Mouse (Mus musculus) gastrocnemius, postnatal 14 days (tissue): ENCODE measurements around the gene Nt5c. TPM values are rescaled to one million over a fixed set of nuclear protein-coding genes. Genes with fewer than 3 reads are reported as not detected.
A peak's percentile ranks its signal among the peaks of the same experiment; 100 is the strongest.
"Not testable (repeated sequence)": the region's sequence is repeated elsewhere in the genome, so short reads cannot be mapped to it uniquely, and the experiment has no call there.

ENCODE experiments used
- DNase-seq: peaks from one replicate; pipeline ENCODE4 v3.0.0; 2021; ENCODE audit warnings: mixed read lengths
- intact Hi-C: fragments of 180-260 bp; cut with DNase I; formaldehyde crosslinking; loops from one replicate; pipeline ENCODE4 v1.15.1; 2025; ENCODE audit warnings: low total_unique reads
- long read RNA-seq, 2 experiments: library from polyadenylated mRNA; stranded (forward); transcript quantifications; one replicate each; pipeline ENCODE4 v2.0.0; 2021
- total RNA-seq, 2 experiments: library from RNA; stranded (reverse); gene quantifications; 2 replicates each; pipeline ENCODE4 v1.2.3; 2021

The Nt5c gene
- 10 to 100 TPM; 11.9 to 15.1 TPM for total RNA-seq
- long read RNA-seq, experiment 1, transcript Nt5c-201 (5 exons, 858 nt), result major isoform, 6 of 11 reads
- long read RNA-seq, experiment 1, partial matches to known transcripts, result 0 of 11 reads
- long read RNA-seq, experiment 1, other reads (novel, unspliced or antisense), result 3 of 11 reads
- long read RNA-seq, experiment 2, transcript Nt5c-201 (5 exons, 858 nt), result major isoform, 9 of 10 reads
- long read RNA-seq, experiment 2, partial matches to known transcripts, result 0 of 10 reads
- long read RNA-seq, experiment 2, other reads (novel, unspliced or antisense), result 1 of 10 reads

DNA sequence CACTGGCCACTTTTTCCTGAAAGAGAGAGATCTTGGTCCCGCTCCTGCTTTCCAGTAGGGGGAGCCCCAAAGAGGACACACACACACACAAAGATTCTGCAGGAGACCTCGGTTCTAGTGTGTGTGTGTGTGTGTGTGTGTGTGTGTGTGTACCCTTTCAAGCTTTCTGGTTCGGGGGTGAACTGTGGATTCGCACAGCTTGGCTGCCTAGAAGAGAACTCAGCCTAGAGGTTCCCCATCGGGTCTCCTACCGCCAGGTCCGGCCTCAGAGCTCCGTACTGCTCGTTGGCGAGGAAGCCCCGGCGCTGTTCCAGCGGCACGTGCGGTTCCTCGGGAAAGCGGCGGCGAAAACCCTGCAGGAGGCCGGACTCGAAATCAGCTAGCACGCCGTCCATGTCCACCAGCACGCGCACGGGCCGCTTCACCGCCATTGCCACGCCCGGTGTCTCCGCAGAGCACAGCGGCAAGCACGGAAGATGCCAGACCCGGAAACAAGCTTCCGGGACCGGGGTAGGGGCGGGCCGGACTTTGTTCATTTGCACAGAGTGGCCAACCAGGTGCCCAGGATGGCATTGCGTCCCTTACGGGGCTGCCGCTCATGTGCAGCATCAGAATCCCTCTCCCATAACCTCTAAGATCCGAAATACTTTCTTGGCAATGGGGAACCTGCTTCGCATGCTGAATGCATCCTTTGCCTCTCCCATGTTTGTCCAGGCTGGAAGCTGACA, at the start of gene Nt5c:
Nt5c (minus strand) TSS at position 507 of the 728 bp plus-strand sequence.
- intact Hi-C loops, result loop anchor here (10.0 kb wide), 1 partner anchor 113 kb away; the partner anchor contains the start of genes Gga3 and Mrps7
- DNase-seq, result peak; percentile 82

- intact Hi-C loops, result no loop called here
These were observed 46.4 kb upstream of the Nt5c start for GRCm38 (mm10) chr11:115538045-115538444.

GRCm38 (mm10) chr11:115536856-115537568, 45.4 kb upstream of the Nt5c start:
- intact Hi-C loops, result no loop called here
- no peak for DNase-seq

More at GRCm38 (mm10) chr11:115538045-115538444, 46.4 kb upstream of the Nt5c start:
- no peak for DNase-seq

DNA sequence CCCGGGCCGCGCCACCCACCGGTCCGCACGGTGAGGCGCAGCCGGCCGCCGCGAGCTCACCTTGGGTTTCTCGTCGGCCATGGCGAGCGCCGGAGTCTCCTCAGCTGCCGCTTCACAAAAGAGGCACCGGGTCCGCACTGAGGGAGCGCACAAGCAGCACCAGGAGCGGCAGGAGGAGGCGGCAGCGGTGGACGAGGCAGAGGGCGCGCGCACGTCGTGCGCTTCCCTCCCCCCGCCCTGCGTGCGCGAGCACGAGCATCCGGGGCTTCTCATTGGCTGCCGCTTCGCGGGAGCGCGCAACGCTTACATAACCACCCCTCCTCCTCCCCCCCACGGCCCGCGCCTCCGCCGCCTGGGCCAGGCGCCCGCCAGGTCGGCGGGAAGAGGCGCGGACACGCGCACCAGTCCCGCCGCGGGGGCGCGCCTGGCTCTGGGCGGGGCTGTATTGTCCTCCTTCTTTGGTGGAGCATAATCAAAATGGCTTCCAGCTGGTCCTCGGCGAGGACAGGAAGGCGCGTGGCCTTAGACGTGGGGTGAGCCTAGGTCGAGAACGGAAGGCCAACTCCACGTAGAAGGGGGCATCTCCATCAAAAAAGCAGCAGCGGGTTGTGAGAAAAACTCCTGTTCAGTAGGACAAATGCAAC, 44.5 kb upstream of the Nt5c start, which contains the start of gene Sumo2:
Sumo2 (minus strand) TSS at position 239 of the 644 bp plus-strand sequence.
- intact Hi-C loops, result no loop called here
- DNase-seq, result peak; percentile 98

DNA sequence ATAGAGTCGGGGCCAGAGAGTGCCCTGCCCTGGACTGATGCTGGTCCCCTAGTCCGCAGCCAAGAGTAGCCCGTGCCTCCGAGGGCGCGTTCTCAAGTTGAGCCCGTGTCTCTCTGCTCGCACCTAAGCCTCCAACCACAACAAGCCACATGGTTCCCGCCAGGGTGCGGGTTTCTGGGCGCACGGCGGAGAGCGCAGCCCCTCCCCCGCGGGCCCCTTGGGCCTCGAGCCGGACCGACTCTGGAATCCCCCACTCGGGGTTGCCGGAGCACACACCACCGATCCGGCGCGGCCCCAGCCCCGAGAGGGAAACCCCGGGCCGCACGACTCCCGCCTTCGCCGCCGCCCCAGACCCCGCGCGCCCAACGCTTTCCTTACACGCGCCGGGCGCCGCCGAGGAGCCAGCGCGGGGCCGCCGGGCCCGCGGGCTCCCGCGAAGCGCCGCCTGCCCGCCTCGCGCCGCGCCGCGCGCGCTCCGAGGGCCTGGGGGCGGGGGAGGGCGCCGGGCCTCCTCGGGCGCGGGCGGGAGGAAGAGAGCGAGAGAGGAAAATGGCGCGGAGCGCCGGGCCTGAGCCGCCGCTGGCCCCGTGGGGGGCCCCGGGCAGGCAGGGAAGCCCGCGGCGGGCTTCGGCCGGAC, 43.9 kb upstream of the Nt5c start:
- intact Hi-C loops, result no loop called here
- peak; percentile 72 for DNase-seq

DNA sequence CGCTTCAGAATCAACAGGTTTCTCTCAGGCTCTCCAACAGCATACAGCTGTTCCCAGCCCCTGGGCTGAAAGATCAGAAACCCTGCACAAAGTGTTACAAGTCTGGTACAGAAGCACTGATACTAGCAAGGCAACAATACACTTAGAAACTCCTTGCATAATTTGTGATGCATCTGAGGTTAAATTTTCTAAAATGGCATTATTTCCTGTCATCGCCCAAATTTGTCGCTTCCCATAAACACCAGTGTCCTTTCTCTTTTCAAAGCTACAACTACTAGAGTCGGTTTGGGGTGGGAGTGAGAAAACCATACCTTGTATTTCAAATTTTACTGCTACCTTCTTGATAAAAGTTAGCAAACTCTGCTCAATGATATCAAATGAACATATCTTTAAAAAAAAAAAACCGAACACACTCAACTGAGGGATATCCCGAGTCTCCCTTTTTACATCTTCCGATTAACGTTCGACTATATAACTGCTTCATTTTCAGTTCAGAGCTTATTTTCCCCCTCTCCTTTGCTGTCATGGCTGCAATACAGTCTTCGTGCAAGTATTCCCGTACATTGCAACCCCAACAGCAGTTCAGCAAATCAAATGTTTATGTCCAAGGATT, 43.2 kb upstream of the Nt5c start:
- no peak for DNase-seq
- intact Hi-C loops, result no loop called here

DNA sequence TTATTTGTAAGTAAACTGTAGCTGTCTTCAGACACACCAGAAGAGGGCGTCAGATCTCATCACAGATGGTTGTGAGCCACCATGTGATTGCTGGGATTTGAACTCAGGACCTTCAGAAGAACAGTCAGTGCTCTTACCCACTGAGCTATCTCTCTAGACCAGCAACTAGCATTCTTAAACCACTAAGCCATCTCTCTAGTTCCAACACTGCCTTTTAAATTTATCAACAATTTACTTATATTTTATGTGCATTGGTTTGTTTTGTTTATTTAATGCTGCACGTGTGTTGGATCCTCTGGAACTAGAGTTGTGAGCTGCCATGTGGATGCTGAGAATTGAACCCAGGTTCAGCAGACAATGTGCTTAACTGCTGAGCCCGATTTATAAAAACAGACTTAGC, 34.8 kb upstream of the Nt5c start:
- DNase-seq, result not testable (repeated sequence)

GRCm38 (mm10) chr11:115522703-115523102, 31.0 kb upstream of the Nt5c start:
- no peak for DNase-seq
- intact Hi-C loops, result no loop called here

More for the DNA sequence above, 34.8 kb upstream of the Nt5c start:
- intact Hi-C loops, result not testable (repeated sequence)

DNA sequence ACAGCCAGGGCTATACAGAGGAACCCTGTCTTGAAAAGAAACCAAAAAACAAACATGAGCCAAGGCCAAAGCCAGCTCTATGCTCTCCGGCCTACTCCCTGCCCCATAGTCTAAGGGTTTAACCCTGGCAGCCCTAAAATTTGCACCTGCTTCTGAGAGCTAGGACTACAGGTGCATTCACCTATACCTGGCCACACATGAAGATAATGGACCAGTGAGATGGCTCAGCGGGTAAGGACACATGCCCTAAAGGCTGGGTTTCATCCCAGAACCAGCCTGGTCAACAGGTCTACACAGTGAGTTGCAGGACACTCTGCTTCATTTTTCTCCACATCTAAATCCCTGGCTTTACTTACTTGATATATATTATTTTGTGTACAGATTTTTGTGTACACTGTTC, 30.6 kb upstream of the Nt5c start:
- DNase-seq, result no peak
- intact Hi-C loops, result no loop called here

- intact Hi-C loops, result no loop called here
- DNase-seq, result no peak
These were observed 29.4 kb upstream of the Nt5c start for GRCm38 (mm10) chr11:115521080-115521479.

GRCm38 (mm10) chr11:115520218-115520617, 28.6 kb upstream of the Nt5c start:
- DNase-seq, result no peak
- intact Hi-C loops, result no loop called here

GRCm38 (mm10) chr11:115519581-115519980, 27.9 kb upstream of the Nt5c start:
- no peak for DNase-seq
- intact Hi-C loops, result no loop called here

GRCm38 (mm10) chr11:115518693-115519092, 27.0 kb upstream of the Nt5c start:
- intact Hi-C loops, result no loop called here
- no peak for DNase-seq

DNA sequence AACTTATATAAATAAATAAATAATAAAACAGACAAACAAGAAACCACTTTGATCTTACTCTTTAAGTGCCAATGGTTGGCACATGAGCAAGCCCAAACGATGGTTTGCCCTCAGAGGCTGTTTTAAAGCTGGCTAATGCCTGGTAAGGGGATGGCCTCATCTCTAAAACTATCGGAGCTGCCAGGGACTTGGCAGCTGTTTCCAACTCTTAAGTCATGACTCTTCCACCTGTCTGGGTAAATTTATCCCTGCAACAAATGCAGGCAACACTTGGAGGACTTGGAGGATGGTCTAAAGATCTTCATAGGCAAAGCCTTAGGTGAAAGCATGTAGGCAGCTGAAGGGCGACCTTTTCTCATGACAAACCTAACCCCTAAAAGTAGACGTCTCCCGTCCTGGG, 25.3 kb upstream of the Nt5c start:
- no peak for DNase-seq

GRCm38 (mm10) chr11:115515021-115515420, 23.4 kb upstream of the Nt5c start:
- intact Hi-C loops, result no loop called here
- no peak for DNase-seq

More for the DNA sequence above, 25.3 kb upstream of the Nt5c start:
- intact Hi-C loops, result no loop called here

GRCm38 (mm10) chr11:115514238-115514663, 22.6 kb upstream of the Nt5c start, which contains the start of gene Jpt1:
Gene Jpt1, minus strand, starts transcription at chr11:115514387.
- intact Hi-C loops, result no loop called here
- peak; percentile 95 for DNase-seq

DNA sequence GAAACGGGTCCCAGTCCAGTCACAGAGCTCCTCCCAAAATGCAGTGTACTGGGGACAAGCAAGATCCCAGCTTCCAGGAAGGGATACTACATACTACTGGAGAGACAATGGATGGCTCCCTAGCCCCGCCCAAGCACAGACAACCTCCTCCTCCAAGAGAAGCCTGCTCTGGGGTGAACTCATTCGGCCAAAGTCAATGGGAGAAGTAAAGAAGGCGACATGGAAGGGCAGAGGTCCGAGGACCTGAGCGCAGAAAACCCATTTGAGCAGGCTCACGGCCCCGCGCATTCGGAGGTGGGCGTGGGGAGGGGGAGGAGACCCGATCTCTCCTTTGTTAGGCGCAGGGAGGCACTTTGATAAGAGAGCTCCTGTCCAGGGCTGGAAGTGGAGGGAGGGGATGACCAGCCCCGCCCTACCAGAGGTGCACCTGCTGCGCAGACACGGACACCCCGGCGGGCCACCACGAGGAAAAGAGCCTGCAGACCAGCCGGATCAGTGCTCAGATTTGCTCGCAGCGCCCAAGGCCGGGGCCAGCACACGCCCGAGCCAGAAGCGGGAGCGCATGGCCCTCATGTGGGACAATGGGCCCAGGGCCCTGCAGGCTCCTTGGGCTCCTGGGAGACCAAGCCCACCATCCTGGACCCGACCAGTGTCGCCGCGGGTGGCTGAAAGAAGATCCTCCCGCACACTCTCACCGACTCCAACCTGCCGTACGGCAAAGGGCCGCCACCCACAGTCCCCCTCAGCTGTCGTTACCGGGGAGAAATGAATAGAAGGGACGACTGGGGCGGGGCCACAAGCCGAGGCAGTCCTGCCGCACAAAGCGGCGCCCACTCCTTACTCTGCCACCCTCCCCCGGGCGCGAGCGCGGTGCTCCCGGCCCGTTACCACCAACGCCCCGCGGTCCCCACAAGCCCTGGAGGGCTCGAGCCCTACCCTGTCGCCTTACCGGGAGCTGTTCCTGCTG, 21.9 kb upstream of the Nt5c start:
- intact Hi-C loops, result no loop called here
- DNase-seq, result peak; percentile 59
